Mouse (Mus musculus) testis, postnatal 10 days (tissue): ENCODE measurements around the gene Tbc1d17.

Source experiments
- DNase-seq: peaks from one replicate; pipeline ENCODE4 v3.0.0; 2021; ENCODE audit warnings: low spot score

The Tbc1d17 gene

DNA sequence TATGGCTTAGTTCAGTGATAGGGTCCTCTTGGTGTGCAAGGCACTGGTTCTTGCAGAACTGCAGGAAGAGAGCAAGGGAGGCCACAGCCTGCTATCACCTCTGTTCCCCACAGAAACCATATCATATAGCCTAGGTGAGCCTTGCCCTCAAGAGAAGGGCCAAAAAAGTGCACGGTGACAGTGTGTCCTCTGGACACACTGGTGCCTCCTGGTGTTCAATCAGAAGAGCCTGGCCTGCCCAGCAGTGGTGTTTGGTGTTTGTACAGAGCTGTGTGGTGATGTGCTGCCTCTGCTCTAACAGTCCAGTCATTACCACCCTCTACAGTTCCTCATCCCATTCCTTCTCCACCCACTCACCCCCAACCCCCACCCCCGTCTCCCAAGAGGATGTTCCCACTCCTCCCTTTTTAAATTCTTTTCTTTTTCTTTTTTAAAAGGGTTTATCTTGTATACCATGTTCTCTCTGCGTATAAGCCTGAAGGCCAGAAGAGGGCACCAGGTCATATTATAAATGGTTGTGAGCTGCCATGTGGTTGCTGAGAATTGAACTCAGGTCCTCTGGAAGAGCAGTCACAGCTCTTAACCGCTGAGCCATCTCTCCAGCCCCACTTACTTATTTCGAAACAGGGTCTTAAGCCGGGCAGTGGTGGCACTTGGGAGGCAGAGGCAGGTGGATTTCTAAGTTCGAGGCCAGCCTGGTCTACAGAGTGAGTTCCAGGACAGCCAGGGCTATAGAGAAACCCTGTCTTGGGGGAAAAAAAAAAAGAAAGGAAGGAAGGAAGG, 27.0 kb downstream of the Tbc1d17 start:
- DNase-seq: peak; percentile 38

DNA sequence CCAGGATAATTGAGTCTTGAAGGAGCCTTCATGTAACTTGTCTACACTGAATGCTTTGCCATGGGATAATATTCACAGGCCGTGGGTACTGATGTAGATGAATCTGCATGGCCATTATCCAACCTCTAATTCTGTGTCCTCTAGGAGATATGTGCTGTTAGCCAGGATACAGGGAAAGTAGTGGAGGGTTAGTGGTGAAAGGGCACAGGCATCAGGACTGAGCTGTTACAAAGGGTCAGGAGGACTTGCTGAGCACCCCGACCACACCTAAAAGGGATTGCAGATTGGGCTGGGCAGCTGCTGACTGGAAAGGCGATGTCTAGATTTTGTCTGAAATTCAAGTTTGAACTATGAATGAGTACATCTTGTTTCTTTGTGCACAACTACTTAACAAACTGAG, 28.4 kb downstream of the Tbc1d17 start:
- peak; percentile 29 for DNase-seq

DNA sequence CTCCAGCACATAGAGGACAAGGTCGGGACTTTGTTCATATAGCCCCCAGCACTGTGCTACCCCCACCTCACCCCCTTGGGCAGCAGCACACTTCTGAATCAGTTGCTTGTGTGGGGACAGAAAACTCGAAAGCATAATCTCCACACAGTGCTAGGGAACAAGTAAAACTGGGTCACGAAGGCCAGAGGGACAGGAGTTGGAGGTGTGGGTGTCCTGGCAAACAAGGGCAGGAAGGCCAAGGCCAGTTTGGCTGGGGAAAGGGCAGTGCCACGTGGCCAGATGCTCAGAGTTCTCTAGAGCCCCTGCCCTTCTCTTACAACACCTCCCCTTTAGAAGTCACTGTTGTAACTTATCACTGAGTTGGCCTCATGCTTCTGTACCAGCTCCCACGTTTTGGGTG, 29.0 kb downstream of the Tbc1d17 start:
- peak; percentile 41 for DNase-seq

DNA sequence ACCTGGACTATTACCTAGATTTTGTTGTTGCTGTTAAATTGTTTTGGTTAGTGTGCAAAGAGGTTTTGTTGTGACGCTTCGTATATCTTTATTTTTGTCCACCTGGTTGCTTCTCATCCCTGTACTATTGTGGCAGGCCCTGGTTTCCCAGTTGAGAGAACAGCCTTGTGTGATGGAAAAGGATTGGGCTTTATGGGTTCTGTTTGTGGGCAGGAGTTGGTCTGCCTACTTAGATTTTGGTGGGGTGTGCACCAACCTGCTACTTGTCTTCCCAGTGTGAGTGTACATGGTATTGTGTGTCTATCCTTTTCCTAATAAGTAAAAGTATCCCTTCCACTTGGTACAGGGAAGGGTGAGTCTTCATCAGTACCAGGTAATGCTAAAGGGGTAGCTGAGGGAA, 29.5 kb downstream of the Tbc1d17 start:
- DNase-seq: peak; percentile 21

DNA sequence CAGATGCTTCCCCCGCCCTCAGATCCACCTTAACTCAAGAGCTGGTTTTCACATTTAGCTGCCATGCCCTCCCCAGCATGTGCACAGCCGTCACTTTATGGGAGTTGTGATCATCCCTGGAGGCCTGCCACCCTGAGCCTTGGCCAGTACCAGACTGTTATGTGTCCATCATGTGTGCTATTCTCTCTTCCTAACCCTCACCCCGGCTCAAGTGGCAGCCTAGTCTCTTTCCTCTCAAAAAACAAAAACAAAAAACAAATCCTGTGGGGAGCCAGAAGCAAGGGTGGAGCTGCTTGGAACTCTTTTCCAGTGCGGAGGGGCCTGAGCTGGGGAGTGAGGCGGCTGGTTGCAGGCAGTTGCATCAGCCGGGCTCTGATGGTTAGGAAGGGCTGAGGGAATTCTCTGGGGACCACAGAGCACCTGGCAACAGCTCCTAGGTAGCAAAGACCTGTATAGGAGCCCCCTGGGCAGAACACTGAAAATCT, 30.1 kb downstream of the Tbc1d17 start:
- peak; percentile 73 for DNase-seq

DNA sequence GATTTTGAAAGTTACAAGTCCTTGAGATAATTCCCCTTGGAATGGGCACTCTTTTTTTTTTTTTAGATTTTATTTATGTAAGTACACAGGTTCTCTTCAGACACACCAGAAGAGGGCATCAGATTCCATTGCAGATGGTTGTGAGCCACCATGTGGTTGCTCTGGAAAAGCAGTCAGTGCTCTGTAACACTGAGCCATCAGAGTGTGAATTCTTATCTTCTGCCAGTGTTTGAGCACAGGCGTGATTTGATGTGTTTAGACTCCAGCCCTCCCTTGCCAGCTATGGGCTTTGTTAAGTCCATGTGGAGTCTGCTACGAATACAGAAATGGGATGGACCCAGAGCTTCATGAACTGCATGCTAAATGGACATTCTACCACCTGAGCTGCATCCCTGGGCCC, 30.7 kb downstream of the Tbc1d17 start:
- DNase-seq: no peak

DNA sequence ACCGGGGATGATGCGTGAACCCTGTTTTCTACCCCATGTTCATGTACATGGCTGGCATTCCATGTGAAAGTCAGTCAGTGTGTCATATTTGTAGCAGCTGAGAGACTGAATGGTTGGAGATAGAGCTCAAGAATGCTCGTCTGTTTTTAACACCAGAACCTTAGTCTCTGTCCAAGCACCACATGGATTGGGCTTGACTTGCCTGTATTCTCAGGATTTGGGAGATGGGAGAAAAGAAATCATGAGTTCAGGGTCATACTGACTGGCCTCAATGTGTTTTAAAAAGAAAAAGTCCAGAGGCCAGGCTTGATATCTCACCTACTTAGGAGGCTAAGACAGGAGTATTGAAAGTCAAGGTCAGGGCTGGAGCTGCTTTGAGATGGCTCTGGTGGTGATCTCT, 31.4 kb downstream of the Tbc1d17 start:
- DNase-seq: peak; percentile 26

DNA sequence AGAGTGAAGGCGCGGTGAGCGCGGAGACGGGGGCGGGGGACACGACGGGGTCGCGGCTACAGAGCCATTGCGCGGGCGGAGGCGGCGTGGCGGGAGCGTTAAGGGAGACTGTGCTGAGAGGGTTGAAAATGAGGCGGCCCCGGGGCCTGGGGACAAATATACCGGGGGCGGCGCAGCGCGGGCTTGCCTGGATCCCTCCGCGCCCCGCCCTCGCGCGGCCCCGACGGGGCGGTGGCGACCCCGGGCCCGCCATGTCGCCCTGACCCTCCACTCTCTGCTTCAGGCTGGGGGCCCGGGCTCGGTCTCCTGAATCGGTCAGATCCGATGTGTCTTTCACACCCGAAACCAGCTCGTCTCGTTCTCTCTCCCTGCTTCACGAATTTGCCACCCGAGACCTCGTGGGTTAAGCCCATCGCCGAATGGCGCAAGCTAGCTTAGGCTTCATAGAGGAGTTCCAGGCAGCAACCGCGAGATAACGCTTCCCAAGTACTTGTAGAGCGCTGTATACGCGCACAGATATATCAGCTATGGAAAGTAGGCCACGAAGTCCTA, 32.3 kb downstream of the Tbc1d17 start, which contains the start of gene Atf5:
Atf5 (minus strand) TSS at position 189 of the 552 bp plus-strand sequence.
- peak; percentile 86 for DNase-seq

DNA sequence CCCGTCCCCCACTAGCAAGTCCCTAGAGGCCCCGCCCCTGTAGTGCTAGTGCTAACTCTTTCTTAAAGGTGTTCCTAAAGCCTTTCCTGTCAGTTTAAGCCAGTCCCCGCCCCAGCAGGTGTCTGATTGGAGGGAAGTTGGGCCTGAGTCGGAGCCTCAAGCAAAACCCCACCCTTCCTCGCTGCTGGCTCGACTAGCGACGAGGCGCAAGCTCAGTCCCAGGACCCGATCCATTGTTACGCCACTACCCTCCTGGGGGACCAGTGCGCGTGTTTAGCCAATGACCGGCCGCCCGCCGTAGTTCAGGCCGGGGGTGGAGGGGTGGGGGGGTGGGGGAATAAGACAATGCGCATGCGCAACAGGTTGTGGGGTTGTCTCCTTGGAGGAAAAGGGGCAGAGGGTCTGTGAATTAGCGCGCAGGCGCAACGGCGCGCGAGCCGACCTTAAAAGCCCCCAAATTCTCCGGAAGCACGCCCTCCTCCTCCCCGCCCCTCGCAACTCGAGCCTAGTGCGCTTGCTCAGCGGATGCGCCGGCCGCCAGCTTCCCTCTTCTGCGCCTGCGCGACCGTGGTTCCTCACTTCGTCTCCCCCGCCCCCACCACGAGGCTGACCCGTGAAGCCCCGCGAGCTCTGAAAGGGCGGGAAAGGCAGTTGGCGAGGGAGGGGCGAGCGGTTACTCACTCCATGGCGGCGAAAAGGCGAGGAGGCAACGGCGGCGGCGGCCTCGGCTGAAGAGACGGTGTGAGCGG, 33.0 kb downstream of the Tbc1d17 start, which contains the start of the genes Nup62 and Il4i1:
Nup62 (plus strand) TSS at position 368 of the 749 bp plus-strand sequence.
Il4i1 (plus strand) TSS at position 667 of the 749 bp plus-strand sequence.
- peak; percentile 100 for DNase-seq

DNA sequence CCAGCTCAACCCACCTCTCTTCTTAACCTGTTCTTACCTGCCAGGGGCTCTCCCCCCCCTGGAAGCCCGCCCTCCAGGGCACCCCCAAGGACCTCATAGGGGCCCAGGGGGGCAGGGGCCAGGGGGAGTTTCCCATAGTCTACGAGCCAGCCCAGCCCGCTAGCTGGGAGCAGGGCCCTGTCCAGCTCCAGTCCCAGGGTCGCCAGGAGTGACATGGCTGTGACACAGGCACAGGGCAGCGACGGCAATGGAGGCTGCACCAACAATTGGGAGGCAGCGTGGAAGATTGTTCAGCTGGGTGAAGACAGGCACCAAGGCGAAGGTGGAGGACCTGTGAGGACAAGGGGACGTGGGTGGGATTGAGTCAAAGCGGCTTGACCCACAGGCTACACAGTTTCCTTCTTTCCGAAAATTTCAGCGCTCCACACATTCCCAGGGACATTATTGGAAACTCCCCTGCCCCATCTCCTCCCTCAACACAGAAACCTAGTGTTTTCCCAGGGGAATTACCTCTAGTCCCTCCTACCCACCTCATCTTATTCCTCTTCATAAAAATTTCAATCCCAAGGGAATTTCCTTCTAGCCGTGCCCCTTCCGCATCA, 33.8 kb downstream of the Tbc1d17 start:
- DNase-seq: peak; percentile 57

DNA sequence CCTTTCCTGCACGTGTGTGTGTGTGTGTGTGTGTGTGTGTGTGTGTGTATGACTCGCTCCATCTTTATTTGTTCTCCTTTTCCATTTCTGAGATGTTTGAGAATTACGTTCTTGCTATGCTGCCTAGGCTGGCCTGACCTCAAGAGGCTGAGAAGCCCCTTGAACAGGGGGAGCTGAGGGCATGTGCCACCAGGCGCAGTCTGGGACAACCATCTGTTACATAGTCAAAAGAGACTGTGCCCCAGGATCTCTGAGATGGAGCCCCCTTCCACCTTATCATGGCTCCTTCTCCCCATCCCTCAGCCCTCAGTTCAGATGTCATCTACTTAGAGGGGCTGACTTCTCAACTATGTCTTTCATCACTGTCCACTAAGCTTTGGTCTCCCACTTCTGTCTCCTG, 34.5 kb downstream of the Tbc1d17 start:
- DNase-seq: peak; percentile 38

DNA sequence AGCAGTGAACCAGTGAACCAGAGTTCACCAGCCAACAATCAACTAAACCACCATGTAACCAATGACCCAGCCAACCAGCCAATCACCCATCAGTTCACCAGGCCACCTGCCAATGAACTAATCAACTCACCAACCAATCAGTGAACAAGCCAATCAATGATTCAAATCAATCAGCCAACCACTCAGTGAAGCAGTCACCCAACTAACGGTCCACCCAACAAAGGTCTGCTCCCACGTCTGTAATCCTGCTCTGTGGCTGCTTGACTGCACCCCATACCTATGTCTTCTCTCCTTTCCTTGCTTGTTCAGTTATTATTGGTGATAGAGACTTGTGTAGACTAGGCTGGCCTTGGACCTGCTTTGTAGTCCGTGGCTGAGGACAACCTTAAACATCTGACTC, 34.9 kb downstream of the Tbc1d17 start:
- peak; percentile 32 for DNase-seq

DNA sequence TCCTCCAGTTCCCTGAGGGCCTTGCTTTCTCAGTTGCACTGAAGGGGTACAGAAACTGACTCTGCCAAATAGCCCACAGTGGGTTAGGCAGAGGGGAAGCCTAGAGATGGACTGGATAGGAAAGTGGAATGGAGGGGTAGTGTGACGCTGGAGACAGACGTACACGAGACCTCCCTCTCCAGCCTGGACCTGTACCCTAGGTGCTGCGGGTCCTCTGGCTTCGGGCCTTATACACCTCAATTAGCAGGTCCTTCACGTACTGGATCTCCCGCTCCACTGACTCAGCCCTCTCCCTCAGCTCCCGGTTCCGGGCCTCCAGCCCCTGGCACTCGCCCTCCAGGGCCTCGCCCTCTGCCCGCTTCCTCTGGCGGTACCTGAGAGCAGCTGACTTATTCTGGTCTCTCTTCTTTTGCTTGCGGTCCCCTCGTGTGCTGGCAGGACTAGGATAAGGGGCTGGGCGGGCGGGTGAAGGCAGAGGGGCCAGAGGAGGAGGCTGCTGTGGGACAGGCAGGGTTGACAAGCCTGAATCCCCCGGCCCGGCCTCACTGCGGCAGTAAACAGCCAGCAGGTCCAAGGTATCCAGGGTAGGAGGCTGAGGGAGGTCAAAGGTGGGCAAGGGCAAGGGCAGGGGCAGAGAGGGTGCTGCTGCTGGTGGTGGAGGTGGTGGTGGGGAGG, 36.1 kb downstream of the Tbc1d17 start:
- DNase-seq: peak; percentile 42

DNA sequence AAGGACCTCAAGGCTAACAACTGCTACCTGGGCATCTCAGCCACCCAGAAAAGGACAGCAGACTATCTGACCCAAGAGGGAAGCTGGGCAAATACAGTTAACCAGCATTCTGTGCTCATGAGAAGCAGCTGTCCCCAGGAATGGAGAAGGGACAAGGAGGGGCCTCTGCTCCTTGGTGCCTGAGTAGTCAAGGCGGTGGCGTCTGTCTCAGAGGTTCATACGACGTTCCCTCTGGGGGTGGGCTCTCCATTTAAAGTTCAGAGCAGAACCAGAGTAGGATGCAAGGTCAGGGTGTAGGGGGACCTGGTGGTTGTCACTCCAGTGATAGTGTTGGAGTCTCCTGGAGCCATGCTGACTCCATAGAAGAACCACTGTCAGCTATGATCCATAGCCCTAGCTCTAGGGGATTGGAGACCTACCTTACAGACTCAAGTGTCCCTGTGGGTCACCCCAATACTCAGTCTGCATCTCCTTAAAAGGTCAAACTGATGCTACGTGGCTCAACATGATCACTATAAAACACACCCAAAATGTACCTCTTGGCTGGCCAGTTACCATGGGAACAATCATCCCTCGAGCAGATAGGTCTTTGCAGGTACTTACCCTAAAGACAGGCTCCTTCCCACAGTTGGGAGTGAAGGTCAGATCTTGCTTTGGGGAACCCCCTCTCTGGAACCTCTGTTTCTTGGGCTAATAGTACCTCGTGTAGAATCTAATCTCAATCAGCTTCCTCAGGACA, 37.9 kb downstream of the Tbc1d17 start:
- DNase-seq: peak; percentile 32

DNA sequence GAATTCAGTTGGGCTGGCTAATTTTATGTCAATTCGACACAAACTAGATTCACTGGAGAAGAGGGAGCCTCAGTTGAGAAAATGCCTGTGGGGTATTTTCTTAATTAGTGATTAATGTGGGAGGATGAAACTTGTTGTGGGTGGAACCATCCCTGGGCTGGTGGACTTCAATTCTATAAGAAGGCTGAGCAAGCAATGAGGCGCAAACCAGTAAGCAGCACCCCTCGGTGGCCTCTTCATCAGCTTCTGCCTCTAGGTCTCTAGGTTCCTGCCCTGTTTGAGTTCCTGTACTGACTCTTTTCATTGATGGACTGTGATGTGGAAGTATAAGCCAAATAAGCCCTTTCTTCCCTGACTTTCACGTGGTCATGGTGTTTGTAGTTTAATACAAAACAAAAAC, 38.5 kb downstream of the Tbc1d17 start:
- peak; percentile 30 for DNase-seq

DNA sequence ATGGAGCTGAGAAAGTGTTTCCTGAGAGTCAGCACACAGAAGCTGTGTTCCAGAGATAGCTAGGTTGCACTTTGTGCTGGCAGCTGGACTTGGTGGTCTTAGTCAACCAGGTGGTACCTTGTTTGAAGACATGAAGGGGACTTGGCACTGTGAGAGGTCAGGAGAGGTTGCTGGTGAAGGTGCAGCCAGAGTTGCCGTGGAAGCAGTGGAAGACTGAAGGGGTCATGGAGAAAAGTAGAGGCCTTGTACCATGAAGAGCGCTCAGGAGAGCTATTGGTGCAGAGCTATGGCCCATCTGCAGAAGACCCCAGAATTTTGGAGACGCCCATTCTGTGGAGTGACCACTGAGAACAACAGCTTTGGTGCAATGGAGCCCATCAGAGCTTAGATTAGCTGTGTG, 39.4 kb downstream of the Tbc1d17 start:
- peak; percentile 28 for DNase-seq

DNA sequence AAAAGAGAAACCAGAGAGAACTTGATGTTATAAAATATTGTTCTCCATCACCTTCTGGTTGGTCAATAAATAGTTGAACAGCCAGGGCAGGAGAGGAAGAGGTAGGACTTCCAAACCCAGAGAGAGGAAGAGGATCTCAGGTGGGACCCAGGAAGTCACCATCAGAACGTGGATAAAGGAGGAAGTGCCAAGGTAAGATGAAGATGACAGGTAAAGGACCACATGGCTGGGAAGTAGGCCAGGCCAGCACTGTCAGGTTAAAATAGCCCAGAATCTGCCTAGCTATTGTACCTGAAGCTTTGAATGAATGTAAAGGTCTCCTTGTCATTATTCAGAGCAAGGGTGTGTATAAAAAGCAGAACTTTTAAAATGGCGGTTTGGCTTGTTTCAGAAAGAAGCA, 40.0 kb downstream of the Tbc1d17 start:
- DNase-seq: no peak

DNA sequence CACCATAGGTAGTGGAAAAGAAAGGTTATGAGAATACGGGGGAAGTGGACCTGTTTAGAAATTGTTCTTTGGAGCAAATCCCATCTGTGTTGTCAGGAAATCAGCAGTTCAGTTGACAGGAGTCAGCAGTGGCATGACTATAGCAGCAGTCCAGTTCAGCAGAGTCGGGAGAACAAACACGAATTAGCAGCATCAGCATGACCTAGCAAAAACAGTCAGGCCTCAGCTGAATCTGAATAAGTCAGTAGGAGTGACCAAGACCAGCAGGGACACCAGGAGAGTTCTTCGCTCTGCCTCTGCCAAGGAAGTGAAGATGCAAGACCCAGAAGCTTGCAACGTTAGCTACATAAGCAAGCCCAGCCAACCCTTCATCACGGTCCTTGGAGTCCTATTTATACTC, 56.1 kb downstream of the Tbc1d17 start:
- DNase-seq: no peak

DNA sequence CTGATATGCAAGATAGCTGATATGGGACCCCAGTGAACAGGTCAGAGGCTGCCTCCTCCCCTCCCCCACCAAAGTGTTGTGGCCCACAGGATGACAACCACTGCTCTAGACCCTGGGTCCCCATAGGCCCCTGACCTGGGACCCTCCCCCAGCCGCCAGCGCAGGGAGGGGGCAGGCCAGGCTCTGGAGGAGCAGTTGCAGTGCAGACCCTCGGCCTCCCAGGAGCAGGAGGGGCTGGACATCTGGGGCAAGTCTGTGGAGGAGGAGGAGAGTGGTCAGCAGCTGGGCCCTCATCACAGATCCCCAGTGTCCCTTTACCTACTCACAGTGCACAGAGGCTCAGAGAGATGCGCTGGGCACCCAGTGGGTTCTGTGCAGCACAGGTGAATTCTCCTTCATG, 58.8 kb downstream of the Tbc1d17 start:
- DNase-seq: peak; percentile 41

DNA sequence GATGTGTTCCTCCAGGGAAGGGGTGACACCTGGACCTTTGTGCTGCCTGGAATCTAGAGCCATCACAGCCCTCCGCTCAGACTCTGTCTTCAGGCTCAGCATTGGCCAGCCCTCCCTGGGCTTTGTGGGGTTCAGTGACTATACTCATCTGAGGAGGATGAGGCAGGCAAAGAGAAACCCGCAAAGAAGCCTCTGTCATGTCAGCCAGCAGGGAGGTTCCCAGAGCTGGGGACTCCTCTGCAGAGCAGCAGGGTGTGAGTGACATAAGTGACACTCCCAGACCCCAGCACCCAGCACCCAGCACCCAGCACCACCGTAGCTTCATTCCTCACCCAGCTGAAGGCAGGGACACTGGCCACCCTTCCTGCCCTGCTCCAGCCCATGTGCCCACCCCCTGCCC, 59.3 kb downstream of the Tbc1d17 start:
- DNase-seq: peak; percentile 33
